Mouse (Mus musculus) cerebellum, postnatal 36 days (tissue): ENCODE measurements around the gene Myrfl.

Experiments
- DNase-seq, 2 experiments: peaks; one replicate each; pipeline ENCODE4 v3.0.0; 2021 to 2022; ENCODE audit warnings: mixed read lengths in 2 of 2

The Myrfl gene

DNA sequence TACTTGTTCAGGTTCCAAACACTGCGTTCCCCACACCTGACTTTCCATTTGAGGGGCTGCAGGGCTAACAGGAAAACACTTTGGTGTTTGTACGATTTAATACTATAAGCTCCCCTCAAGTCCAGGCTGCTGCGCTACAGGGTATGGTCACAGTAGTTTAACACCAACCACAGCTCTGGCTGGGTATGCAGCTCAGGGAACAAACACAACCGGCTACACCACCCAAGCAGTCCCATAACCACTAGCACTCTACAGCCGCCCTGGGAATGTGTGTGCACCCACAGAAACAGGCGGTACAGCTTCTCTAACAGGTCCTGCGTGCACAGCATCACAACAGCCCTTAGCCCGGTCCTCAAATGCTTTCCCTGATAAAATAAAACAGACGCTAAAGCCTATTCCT lies 16.1 kb upstream of the Myrfl start:
- DNase-seq = no peak

DNA sequence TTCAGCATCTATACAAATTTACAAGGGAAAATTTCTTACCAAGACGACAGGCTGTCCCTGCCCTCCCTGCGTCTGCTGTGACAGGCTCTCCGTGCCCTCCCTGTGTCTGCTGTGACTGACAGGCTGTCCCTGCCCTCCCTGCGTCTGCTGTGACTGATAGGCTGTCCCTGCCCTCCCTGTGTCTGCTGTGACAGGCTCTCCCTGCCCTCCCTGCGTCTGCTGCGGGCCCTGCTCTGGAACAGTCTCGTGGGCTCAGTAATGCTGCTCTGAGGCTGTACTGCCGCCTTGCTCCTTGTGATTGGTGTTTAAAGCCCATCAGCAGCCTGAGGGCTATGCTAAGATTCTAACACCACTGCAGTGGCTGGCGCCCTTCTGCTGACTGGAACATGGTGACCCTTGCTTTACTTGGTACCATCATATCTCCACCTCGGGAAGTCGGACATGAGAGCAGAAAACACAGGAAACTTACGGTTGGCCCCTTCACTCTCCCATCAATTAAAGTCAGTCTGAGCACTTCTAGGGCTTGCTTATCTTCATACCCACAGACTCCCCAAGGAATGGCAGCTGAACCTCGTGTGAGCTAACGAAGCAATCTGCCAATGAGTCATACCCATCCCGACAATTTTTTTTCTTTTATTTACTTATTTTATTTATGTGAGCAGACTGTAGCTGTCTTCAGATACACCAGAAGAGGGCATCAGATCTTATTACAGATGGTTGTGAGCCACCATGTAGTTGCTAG lies 12.4 kb upstream of the Myrfl start:
- no peak for DNase-seq

DNA sequence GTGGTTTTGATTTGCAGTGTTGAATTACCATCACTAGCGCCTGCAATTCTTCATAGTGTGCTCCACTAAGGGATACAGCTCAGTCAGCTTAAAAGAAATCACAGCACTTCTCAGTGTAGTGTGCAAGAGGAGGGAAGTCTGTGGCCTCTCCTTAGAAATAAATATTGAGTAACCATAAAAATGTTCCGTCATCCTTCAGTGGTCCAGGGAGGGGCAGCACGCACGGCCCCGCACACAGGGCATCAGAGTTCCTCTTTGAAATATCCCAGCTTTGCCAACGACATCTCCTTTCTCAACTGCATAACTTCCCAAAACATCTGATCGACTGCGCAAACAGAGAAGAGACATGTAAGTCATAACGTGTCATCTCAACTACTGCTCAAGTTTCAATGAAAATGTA lies 10.1 kb upstream of the Myrfl start:
- DNase-seq = no peak

DNA sequence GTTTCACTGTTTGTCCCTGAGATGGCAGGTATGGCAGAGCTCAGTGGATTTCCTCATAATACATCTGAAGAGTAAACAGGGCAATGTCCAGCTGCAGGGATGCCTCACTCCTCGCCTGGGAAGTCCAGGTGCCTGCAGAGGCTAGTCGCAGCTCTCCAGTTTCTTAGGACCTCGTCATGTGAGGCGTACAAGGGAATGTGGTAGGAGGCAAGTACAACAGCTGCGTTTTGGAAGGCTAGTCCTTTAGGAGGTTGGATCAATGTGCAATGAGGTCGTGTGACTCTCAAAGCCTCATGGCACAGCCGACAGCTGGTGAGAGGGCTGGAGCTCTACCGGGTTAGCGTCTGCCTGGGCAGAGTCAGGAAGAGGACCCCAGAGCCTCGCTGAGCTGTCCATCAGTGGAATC lies 7.8 kb upstream of the Myrfl start:
- no peak for DNase-seq

DNA sequence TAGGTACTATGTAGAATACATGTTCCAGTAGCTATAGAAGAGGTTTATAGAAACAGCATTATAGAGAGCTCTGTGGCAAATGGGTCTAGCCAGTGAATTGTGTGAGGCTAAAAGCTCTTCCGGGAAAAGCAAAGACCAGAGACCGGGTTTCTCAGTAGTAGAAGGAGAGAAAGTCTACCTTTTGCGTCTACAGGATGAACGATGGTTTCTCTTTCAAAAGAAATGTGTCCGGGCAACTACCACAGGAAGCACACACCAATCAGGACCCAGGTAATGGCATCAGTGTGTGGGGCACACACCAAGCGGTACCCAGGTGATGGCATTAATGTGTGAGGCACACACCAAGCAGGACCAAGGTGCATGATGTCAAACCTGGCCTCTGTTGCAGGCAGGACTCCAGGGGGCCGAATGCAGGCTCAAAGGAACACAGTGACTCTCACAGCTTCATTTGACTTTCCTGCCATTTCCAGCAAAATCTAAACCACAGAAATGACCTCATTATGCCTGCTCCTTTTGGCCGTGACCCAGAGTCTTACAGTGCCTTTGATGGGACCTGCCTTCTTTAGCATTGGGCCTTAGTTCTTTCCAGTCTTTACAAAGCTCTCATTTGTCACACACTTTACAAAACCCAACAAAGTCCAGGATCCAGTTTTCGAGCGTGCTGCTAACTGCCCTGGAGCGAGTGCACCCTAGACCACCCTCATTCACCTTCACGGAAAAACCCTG lies 1.4 kb downstream of the Myrfl start:
- no peak for DNase-seq

DNA sequence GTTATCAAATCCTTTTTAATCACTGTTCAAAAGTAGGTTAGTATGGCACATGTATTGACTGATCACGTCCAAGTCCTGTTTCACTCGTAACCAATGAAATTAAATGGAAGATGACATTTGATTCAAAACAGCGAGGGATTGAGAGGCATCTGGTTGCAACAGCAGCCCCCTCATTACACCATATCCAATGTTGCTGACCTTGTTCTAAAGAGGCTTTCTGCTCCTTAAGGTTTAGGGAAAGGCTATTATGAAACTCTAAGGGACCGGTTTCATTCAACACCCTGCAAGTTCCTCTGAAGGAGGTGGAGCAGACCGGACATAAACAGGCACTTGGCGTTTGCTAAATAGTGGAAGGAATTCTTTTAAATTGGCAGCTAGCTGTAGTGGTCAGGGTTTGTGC lies 2.2 kb downstream of the Myrfl start:
- DNase-seq = no peak

DNA sequence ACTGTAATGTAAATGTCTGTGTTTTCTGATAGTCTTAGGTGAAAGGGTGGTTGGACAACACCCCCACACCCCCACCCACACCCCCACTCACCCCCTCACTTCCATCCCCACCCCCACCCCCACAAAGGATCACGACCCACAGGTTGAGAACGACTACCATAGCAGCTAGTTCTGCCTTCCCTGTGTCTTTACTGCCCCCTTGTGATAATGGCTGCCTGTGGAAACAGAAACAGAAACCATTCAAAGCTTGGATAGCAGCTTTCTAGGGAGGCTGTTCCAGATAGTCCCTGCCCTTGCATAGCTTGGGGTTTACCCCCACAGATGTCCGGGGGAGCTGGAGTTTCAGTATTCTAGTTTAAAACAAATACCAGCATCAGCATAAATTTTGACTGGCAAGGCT lies 3.0 kb downstream of the Myrfl start:
- peak; percentile 55 to 63 for DNase-seq

DNA sequence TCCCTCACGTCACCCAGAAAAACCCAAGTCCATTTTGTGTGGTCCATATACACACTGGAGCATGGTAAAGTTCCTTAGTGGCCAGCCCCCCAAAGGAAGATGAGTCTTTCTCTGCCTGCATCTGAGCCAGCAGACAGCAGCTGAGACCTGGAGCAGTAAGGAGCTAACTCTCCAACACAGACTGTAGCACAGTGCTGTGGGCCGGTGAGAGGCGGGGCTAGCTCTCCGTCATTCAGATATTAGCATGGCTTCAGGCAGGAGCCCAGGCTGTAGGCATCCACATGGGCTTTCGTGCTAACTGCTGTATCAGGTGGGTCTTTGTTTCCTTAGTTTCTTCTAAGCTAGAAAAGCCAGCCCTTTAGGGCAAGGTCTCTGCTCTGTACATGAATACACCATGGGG lies 6.1 kb downstream of the Myrfl start:
- DNase-seq = no peak

DNA sequence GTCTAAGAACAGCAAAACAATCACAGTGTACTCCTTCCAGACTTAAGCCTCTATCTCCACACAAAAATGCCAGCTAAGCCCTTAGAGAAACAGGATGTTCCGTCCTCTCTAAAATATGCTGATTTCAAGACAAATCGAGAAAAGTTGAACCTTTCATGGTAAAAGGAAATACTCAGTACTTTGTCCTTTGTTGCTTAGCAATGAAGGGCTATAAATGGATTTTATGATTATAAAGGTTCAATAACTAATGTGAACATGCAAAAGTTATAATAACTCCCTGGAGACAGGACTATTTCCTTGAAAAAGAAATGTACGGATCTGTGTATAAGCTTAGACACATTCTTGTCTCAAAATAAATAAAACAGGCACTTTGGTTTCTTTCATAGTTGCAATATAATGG lies 12.2 kb downstream of the Myrfl start:
- DNase-seq = no peak

DNA sequence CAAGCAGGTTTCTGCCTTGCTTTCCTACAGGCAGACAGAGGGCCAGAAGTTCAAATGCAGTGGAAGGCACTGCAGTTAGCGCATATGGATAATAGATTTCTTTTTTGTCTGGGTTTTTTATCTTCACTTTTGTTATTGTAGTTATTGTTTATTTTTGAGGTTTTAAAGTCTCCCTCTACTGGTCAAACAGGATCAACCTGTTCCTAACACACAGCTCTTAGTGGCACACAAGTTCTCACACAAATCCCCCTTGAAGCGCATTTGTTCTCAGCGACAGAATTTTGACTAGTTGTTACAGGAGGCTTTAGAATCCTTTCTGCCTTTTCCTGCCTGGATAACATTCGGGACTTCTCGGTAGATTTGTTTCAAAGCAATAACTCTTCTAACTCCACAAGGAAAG lies 13.2 kb downstream of the Myrfl start:
- DNase-seq = no peak

DNA sequence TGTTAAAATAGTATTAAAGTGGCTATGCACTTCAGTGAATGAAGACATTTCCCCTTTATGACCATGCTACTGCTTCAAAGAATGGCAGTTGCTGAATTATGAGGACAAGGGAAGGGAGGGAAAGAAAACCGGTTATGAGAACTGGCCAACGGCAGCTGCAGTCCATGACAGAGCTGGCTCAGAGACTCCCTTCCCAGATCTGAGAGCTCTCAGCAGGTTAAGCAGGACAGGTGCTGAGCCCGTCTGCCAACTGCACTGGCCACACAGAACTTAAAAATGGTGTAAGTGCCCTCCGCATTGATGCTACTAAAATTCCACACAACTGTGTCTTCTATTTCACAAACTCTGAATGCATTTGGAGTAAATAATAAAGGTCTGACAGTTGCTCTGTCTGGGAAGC lies 19.3 kb downstream of the Myrfl start:
- DNase-seq = peak; percentile 72 to 77

DNA sequence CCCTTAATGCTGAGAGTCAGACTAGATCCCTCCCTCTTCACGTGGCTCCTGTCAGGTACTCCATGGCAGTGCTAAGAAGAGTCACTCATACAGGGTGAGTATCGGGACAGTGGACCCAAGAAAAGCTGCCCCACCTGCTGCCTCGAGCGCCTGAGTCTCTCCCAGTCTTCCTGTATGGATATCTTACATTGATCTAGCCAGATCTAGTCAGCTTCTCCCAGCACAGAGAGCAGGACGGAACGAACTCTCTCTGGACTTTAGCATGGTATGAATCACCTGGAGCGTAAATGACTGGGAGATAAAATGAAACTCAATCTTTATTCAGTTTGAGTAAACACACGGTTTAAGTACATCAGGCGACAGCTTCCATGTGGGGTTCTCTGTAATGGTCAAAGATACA lies 22.2 kb downstream of the Myrfl start:
- DNase-seq = no peak

DNA sequence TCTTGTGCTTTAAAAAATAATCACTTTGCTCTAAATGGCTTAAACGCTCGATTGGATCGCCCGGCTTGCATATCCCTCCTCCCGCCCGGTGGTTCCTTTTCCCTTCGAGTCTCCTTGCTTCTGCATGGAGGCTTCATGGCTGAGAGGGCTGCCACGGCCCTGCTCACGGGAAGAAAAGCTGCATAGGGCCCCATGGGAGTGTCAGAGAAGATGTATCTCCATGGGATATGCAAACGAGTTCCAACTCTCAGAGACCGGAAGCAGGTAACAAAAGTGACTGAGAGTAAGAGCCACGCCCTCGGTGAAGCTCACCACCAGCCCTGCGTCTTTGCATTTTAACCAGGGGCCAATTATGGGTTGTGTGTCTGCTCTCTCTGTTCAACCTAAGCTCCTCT lies 24.7 kb downstream of the Myrfl start:
- peak; percentile 40 to 44 for DNase-seq

DNA sequence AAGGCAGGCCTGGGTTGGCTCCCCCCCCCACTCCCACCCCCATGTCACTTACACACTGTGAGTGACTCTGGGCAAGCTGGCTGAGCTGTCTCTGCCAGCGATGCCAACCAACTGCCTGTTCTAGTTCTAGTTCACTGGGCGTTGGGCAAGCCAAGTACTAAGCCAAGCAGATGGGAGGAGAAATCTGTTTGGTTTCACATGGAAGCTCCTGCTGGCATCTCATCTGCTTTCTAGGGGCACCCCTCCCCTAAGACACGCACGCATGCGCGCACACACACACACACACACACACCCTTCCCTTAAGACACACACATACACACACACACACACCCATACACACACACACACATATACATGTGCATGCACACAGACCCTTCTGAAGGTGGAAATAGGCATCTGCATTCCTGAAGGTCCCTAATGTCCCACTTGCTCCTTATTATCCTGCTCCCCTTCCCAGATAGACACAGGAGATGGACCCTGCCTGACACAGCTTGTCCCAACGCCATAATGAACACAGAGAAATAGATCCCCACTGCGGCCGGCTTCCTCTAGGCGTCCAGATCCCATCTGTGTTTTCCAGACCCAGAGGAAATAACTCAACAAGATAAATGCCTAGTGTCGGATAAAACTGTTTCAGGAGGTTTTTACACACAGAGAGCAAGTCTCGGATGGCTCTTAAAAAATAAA lies 25.2 kb downstream of the Myrfl start:
- peak; percentile 84 to 85 for DNase-seq

DNA sequence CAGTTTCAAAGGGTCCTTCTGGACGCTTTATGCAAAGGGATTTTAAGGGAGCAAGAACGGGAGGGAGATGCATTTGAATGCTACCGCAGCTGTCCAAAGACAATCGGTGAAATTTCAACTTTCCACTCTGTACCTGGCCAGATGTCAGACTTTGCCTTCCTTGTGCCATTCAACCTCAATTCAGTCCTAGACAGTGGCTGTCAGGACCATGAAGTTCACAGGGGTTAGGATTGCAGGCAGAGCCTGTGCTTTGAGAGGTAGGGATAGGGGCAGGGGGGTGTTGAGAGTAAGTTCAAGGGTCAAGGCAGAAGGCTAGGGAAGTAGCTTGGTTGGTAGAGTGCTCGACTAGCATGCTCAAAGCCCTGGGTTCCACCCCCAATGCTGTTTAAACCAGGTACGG lies 25.9 kb downstream of the Myrfl start:
- no peak for DNase-seq

DNA sequence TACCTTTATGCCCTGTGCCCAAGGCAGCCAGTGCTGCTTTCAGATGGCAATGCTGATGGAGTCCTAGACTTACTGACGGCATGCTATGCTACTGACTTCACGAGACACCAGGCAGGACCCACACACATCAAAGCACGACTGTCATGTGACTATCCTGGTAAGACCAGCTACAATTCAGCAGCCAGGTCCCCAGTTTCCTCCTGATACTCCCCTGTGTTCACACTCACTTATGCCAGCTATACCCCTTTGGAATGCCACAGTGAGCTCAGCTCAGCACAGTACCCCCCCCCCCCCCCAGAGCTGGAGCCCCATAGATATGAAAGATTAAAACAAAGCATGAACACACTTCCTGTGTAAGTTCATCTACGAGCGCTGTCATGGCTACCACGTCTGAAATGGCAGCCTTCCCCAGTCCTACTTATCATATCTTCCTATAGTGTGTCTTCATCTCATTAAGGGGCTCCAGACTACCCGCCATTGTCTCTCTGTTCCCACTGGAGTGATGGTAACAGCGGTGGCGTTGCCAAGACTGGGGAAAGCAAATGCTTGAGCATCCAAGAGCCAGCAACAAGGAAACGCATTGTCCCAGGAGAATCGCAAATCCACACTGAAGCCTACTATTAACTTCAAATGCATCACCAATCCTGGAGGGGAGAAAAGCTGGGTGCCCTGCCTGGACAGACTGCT lies 43.4 kb downstream of the Myrfl start:
- no peak for DNase-seq

DNA sequence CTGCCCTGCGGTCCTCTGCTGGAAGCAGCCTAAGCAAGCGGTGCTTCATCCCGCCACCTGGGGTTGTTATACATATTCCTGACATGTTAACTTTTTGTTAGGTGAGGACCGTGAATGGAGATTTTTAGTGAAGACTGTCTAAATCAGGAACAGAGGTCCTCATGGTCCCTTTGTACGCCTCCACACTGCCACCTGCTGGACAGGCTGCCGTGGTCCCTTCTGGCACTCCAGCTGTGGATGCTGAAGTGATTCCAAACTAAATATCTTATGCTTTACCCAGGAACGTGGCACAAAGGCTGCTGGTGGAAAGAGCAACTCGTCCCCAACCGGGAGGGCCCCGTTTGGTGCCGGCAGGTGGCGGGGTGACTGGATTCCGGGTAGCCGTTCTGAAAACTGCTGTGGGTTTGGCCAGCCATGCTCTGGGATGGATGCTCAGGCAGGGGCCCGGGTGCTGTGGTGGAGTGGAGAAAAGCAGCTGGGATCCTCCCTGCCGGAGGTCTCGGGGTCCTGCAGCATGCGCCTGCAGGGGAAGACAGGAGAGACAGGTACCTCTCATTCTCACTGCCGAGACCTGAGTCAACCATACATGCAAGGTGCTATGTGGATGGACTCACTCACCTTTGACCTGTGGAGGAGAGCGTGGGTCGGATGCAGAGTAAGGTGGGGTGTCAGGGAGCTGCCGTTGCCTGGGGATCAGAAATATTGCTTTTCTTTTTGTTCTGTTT lies 47.8 kb downstream of the Myrfl start:
- peak; percentile 93 to 95 for DNase-seq

DNA sequence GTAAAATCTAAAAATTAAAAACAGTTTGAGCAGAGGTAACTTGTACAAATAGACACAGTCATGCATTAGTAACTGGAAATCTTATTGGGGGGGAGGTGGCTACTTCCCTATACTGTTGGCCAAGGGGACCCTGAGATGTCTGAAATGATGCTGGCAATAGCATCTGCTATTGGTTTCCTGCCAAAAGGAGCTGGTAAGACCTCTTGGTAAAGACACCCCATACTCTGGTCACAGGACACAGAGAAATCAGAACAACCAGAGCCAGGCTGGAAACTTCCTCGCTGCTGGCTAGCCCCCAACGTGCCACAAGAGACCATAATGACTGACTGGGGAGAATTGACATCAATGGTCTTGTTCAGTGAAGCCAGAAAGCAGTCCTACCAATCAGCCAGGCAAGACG lies 55.2 kb downstream of the Myrfl start:
- no peak for DNase-seq

DNA sequence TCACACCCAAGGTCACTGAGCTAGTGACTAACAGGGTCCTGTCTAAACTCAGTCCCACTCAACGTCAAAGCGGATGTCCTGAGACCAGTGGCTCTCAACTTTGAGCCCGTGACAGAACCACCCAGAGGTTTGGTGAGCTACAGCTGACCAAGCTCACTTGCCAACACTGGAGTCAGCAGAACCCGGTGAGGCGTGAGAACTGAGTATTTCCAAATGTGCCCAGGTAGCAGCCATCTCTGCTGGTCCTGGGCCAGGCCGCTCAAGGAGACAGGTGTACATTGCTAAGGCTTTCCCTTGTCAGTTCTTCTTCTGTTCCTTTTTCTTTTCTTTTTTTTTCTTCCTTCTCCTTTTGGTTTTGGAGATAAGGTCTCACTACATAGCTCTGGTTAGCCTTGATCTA lies 66.0 kb downstream of the Myrfl start:
- no peak for DNase-seq

DNA sequence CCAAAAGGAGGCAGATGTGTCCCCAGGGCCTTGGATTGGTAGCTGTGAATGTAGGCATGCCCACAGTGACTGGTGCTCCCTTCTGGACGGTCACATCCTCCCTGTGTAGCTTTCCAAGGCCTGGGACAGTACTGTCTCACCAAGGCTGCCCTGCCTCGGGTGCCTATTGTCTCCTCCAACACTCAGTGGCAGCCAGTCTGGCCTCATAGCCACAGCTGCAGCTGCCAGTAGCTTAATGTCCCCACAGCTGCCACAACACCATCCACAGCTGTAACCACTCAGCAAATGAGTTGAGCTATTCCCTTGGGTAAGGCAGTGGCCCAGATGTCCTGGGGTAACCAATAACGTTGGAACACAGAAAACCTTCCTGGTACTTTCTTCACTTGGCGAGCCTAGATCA lies 68.6 kb downstream of the Myrfl start:
- DNase-seq = no peak

DNA sequence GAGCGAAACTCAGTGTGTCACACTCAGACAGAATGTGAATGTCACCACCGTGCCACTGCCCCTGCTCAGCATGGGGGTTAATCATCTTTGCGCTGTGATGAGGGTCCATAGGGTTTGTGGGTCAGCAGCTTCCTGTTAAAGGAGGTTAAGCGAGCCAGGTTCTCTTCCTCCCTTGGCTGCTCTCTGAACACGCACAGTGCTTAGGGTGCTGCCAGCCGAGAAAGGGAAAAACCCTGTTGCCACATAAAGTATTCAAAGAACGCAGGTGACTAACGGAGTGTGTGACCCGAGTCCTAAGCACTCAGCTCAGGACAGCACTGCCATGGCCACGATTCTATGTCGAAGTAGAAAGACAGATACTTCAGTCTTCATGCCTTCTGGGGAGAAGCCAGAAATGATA lies 69.4 kb downstream of the Myrfl start:
- DNase-seq = no peak

DNA sequence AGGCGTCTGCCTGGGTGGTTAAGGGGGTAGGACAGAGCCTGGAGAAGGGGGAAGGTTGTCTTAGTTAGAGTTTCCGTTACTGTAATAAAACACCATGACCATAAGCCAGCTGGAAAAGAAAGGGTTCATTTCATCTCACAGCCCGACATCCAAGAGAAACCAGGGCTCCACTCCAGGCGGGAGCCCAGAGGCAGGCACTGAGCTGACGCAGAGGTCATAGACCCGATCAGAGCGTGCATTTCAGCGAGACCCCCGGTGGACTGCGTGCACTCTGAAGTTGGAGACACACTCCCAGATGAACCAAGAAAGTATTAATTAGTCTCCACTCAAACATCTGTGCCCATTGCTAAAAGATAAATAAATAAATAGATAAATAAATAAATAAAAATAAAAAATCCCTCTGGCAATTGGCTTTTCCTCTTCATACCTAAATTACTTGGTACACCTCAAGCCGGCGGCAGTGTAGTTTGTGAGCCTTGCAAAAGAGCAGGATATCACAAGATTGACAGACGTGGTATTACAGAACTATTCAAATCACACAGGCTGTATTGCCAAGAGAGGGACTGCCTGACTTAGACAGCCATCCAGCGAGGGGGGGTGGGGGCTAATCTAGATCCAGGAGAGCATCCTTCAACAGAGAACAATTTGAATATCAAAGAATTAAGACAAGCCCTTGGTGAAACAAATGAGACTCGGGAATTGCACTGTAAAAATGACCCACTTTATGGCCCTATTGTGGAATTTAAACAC lies 81.2 kb downstream of the Myrfl start:
- DNase-seq = no peak
